Mouse (Mus musculus) myocyte (in vitro differentiated cells): ENCODE measurements around the gene Dclk2.

Experiments used
- MAX ChIP-seq: IDR thresholded peaks from one replicate; pipeline ENCODE4 v1.6.1; 2011; ENCODE audit warnings: low read depth, mild to moderate bottlenecking, control low read depth
- POLR2A ChIP-seq: IDR thresholded peaks from one replicate; pipeline ENCODE4 v1.6.1; 2011; ENCODE audit warnings: low read depth, mild to moderate bottlenecking, control low read depth, moderate library complexity; ENCODE audit not compliant: insufficient read length

GRCm38 (mm10) chr3:86898366-86898765 lies 22.3 kb downstream of the Dclk2 start:
- TF ChIP-seq POLR2A, result no peak
- TF ChIP-seq MAX, result no peak
